Mouse (Mus musculus): Measurements from ENCODE around the gene Fhit. TPM values are rescaled to one million over a fixed set of nuclear protein-coding genes. Genes with fewer than 3 reads are reported as not detected.
"Not testable (repeated sequence)": the region's sequence is repeated elsewhere in the genome, so short reads cannot be mapped to it uniquely, and the experiment has no call there.

The Fhit gene
- polyA plus RNA-seq, 1 experiment from 2014 or later, result 4.5 TPM

- H3K27ac ChIP-seq (ENCODE audit: low read depth, low read length), result no peak overlapping the region
- H3K4me2 ChIP-seq (ENCODE audit: low read depth), result no peak overlapping the region
- no peaks in the 10 kb centered on the region for H3K9me3 ChIP-seq (ENCODE audit: control insufficient read depth, low read length)
- H3K9ac ChIP-seq (ENCODE audit: low read length), result no peak overlapping the region
- ATAC-seq (ENCODE audit: insufficient read depth, low FRiP score, low TSS enrichment), result no peak
- no peaks in the 10 kb centered on the region for H3K4me1 ChIP-seq (ENCODE audit: control insufficient read depth, insufficient read depth, low read length)
- WGBS, result 76% methylated on average over 2 of the region's 2 CpGs
- no peaks in the 10 kb centered on the region for H3K27me3 ChIP-seq (ENCODE audit: control insufficient read depth, insufficient read depth, low read length)
- DNase-seq (ENCODE audit: low spot score), result no peak
- H3K36me3 ChIP-seq (ENCODE audit: control insufficient read depth, insufficient read depth, low read length), result no peaks in the 10 kb centered on the region
- H3K4me3 ChIP-seq (ENCODE audit: low read depth, low read length), result no peak overlapping the region
These were observed 366.2 kb downstream of the Fhit start for GRCm38 (mm10) chr14:10795498-10796075.

GRCm38 (mm10) chr14:10783929-10784328 is 377.9 kb downstream of the Fhit start:
- H3K27me3 ChIP-seq (ENCODE audit: control insufficient read depth, insufficient read depth, low read length), result no peaks in the 10 kb centered on the region
- WGBS, result 92% methylated on average over 3 of the region's 3 CpGs

GRCm38 (mm10) chr14:10778721-10779120 is 383.1 kb downstream of the Fhit start:
- Histone ChIP-seq H3K4me3 (ENCODE audit: low read depth, low read length) (no peak overlapping the region), H3K27ac (ENCODE audit: low read depth, low read length) (no peak overlapping the region), H3K36me3 (ENCODE audit: control insufficient read depth, insufficient read depth, low read length) (no peaks in the 10 kb centered on the region), H3K9ac (ENCODE audit: low read length) (no peak overlapping the region), H3K27me3 (ENCODE audit: control insufficient read depth, insufficient read depth, low read length) (no peaks in the 10 kb centered on the region), H3K9me3 (ENCODE audit: control insufficient read depth, low read length) (no peaks in the 10 kb centered on the region), H3K4me1 (ENCODE audit: control insufficient read depth, insufficient read depth, low read length) (no peaks in the 10 kb centered on the region), H3K4me2 (ENCODE audit: low read depth) (no peak overlapping the region)
- ATAC-seq (ENCODE audit: insufficient read depth, low FRiP score, low TSS enrichment) (no peak), DNase-seq (ENCODE audit: low spot score) (no peak)
- WGBS, result 86% methylated on average over 2 of the region's 2 CpGs

More at GRCm38 (mm10) chr14:10783929-10784328, 377.9 kb downstream of the Fhit start:
- H3K36me3 ChIP-seq (ENCODE audit: control insufficient read depth, insufficient read depth, low read length), result no peaks in the 10 kb centered on the region
- no peak overlapping the region for H3K27ac ChIP-seq (ENCODE audit: low read depth, low read length)
- no peaks in the 10 kb centered on the region for H3K9me3 ChIP-seq (ENCODE audit: control insufficient read depth, low read length)
- ATAC-seq (ENCODE audit: insufficient read depth, low FRiP score, low TSS enrichment) (no peak), DNase-seq (ENCODE audit: low spot score) (no peak)
- H3K9ac ChIP-seq (ENCODE audit: low read length), result no peak overlapping the region
- H3K4me1 ChIP-seq (ENCODE audit: control insufficient read depth, insufficient read depth, low read length), result no peaks in the 10 kb centered on the region
- no peak overlapping the region for H3K4me2 ChIP-seq (ENCODE audit: low read depth)
- no peak overlapping the region for H3K4me3 ChIP-seq (ENCODE audit: low read depth, low read length)

- ATAC-seq (ENCODE audit: insufficient read depth, low FRiP score, low TSS enrichment); H3K4me3 ChIP-seq (ENCODE audit: low read depth, low read length); DNase-seq (ENCODE audit: low spot score); H3K4me2 ChIP-seq (ENCODE audit: low read depth); H3K9me3 ChIP-seq (ENCODE audit: control insufficient read depth, low read length); H3K27ac ChIP-seq (ENCODE audit: low read depth, low read length); H3K4me1 ChIP-seq (ENCODE audit: control insufficient read depth, insufficient read depth, low read length); H3K27me3 ChIP-seq (ENCODE audit: control insufficient read depth, insufficient read depth, low read length); H3K9ac ChIP-seq (ENCODE audit: low read length); H3K36me3 ChIP-seq (ENCODE audit: control insufficient read depth, insufficient read depth, low read length): not testable (repeated sequence)
- 88% methylated on average over 1 of the region's 1 CpGs for WGBS
These were observed 407.0 kb downstream of the Fhit start for GRCm38 (mm10) chr14:10754883-10755282.

- Histone ChIP-seq H3K27me3 (ENCODE audit: control insufficient read depth, insufficient read depth, low read length) (no peaks in the 10 kb centered on the region), H3K4me2 (ENCODE audit: low read depth) (no peak overlapping the region), H3K4me1 (ENCODE audit: control insufficient read depth, insufficient read depth, low read length) (no peaks in the 10 kb centered on the region), H3K4me3 (ENCODE audit: low read depth, low read length) (no peak overlapping the region), H3K9me3 (ENCODE audit: control insufficient read depth, low read length) (no peaks in the 10 kb centered on the region), H3K36me3 (ENCODE audit: control insufficient read depth, insufficient read depth, low read length) (no peaks in the 10 kb centered on the region), H3K9ac (ENCODE audit: low read length) (no peak overlapping the region), H3K27ac (ENCODE audit: low read depth, low read length) (no peak overlapping the region)
- no peak for ATAC-seq (ENCODE audit: insufficient read depth, low FRiP score, low TSS enrichment)
- WGBS, result 62% methylated on average over 2 of the region's 2 CpGs
- no peak for DNase-seq (ENCODE audit: low spot score)
These were observed 423.8 kb downstream of the Fhit start for GRCm38 (mm10) chr14:10738076-10738475.

GRCm38 (mm10) chr14:10722525-10722924 is 439.3 kb downstream of the Fhit start:
- Histone ChIP-seq H3K27ac (ENCODE audit: low read depth, low read length) (no peak overlapping the region), H3K4me1 (ENCODE audit: control insufficient read depth, insufficient read depth, low read length) (no peaks in the 10 kb centered on the region), H3K36me3 (ENCODE audit: control insufficient read depth, insufficient read depth, low read length) (no peaks in the 10 kb centered on the region), H3K9ac (ENCODE audit: low read length) (no peak overlapping the region), H3K27me3 (ENCODE audit: control insufficient read depth, insufficient read depth, low read length) (no peaks in the 10 kb centered on the region), H3K4me3 (ENCODE audit: low read depth, low read length) (no peak overlapping the region), H3K4me2 (ENCODE audit: low read depth) (no peak overlapping the region), H3K9me3 (ENCODE audit: control insufficient read depth, low read length) (no peaks in the 10 kb centered on the region)
- ATAC-seq (ENCODE audit: insufficient read depth, low FRiP score, low TSS enrichment) (no peak), DNase-seq (ENCODE audit: low spot score) (no peak)

- Histone ChIP-seq H3K9ac (ENCODE audit: low read length) (no peak overlapping the region), H3K27me3 (ENCODE audit: control insufficient read depth, insufficient read depth, low read length) (no peaks in the 10 kb centered on the region), H3K36me3 (ENCODE audit: control insufficient read depth, insufficient read depth, low read length) (no peaks in the 10 kb centered on the region), H3K4me2 (ENCODE audit: low read depth) (no peak overlapping the region), H3K4me1 (ENCODE audit: control insufficient read depth, insufficient read depth, low read length) (no peaks in the 10 kb centered on the region), H3K9me3 (ENCODE audit: control insufficient read depth, low read length) (no peaks in the 10 kb centered on the region), H3K4me3 (ENCODE audit: low read depth, low read length) (no peak overlapping the region), H3K27ac (ENCODE audit: low read depth, low read length) (no peak overlapping the region)
- 87% methylated on average over 3 of the region's 3 CpGs for WGBS
- no peak for DNase-seq (ENCODE audit: low spot score)
- ATAC-seq (ENCODE audit: insufficient read depth, low FRiP score, low TSS enrichment), result no peak
These were observed 448.9 kb downstream of the Fhit start for GRCm38 (mm10) chr14:10712916-10713315.

GRCm38 (mm10) chr14:10712522-10712881 is 449.3 kb downstream of the Fhit start:
- H3K9me3 ChIP-seq (ENCODE audit: control insufficient read depth, low read length), result no peaks in the 10 kb centered on the region
- DNase-seq (ENCODE audit: low spot score) (no peak), ATAC-seq (ENCODE audit: insufficient read depth, low FRiP score, low TSS enrichment) (no peak)
- H3K4me1 ChIP-seq (ENCODE audit: control insufficient read depth, insufficient read depth, low read length), result no peaks in the 10 kb centered on the region
- H3K4me3 ChIP-seq (ENCODE audit: low read depth, low read length), result no peak overlapping the region
- no peaks in the 10 kb centered on the region for H3K27me3 ChIP-seq (ENCODE audit: control insufficient read depth, insufficient read depth, low read length)
- no peaks in the 10 kb centered on the region for H3K36me3 ChIP-seq (ENCODE audit: control insufficient read depth, insufficient read depth, low read length)
- no peak overlapping the region for H3K4me2 ChIP-seq (ENCODE audit: low read depth)
- no peak overlapping the region for H3K9ac ChIP-seq (ENCODE audit: low read length)
- WGBS, result 92% methylated on average over 7 of the region's 7 CpGs
- H3K27ac ChIP-seq (ENCODE audit: low read depth, low read length), result no peak overlapping the region

GRCm38 (mm10) chr14:10711841-10712521 is 449.9 kb downstream of the Fhit start:
- no peak for DNase-seq (ENCODE audit: low spot score)
- Histone ChIP-seq H3K36me3 (ENCODE audit: control insufficient read depth, insufficient read depth, low read length) (no peaks in the 10 kb centered on the region), H3K27ac (ENCODE audit: low read depth, low read length) (no peak overlapping the region), H3K27me3 (ENCODE audit: control insufficient read depth, insufficient read depth, low read length) (no peaks in the 10 kb centered on the region), H3K4me3 (ENCODE audit: low read depth, low read length) (no peak overlapping the region), H3K4me2 (ENCODE audit: low read depth) (no peak overlapping the region), H3K9me3 (ENCODE audit: control insufficient read depth, low read length) (no peaks in the 10 kb centered on the region), H3K4me1 (ENCODE audit: control insufficient read depth, insufficient read depth, low read length) (no peaks in the 10 kb centered on the region), H3K9ac (ENCODE audit: low read length) (no peak overlapping the region)
- ATAC-seq (ENCODE audit: insufficient read depth, low FRiP score, low TSS enrichment), result no peak
- WGBS, result 91% methylated on average over 5 of the region's 5 CpGs
